Mouse (Mus musculus) kidney, adult 11 months (tissue): ENCODE results near the gene Olfr309.
"Not testable (repeated sequence)": the region's sequence is repeated elsewhere in the genome, so short reads cannot be mapped to it uniquely, and the experiment has no call there.

Experiments used
- DNase-seq: peaks from one replicate; pipeline ENCODE4 v3.0.0; 2022

Olfr309 gene

DNA sequence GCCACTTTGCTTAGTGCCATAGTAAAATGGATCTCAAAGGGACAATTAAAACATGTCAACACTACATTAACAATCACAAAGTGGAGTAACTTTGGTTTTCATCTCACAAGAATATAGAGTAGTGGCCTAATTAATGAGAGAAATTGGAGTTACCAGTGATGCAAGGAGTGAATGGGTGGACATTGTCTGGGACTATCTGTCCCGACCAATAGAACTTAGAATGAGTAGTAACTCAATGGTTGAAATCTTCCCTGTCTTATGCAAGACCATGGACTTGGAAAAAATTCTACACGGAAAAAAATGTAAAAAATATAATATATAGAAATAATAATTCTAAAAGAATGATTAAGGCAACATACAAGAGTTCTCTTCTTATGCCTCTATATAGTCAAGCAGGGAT is at the start of gene Olfr309:
TSS of gene Olfr309 (minus strand) at position 101 of the 400 bp plus-strand sequence.
- no peak for DNase-seq

DNA sequence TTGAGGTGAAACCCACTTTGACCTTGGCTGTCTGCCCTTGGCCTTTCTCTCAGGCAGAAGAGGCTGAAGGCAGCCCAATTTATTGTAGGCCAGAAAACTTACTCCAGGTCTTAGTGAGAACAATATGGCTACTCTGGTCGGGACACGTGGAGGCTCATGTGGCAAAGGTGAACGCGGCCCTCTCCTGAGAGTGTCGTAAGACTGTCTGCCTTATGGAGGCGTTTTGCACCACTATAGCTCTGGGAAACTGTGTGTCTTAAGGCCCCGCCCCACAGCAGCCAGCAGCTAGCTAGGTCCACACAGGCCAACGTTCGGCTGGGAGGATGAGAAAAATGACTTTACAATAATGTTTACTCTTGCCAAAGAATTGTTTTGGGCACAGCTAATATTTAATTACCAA is 32.8 kb upstream of the Olfr309 start:
- not testable (repeated sequence) for DNase-seq

DNA sequence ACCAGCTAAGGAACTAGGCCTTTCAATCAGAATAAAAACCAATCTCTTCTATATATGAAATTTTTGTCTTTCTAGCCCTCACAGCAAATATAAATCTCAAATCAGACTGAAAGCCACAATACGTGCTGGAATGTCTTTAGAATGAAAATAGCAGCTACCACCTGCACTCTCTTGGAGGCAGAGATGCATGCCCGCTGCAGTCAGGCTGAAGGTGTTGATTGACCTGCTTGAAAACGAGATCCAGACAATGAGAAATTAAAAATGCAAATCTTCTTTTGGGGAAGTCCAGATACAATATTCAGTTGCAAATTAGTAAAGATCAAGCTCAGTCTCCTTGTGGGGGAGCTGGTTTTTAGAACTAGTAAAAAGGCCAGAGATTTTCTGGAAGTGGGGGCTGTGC is 30.7 kb upstream of the Olfr309 start:
- DNase-seq: no peak

DNA sequence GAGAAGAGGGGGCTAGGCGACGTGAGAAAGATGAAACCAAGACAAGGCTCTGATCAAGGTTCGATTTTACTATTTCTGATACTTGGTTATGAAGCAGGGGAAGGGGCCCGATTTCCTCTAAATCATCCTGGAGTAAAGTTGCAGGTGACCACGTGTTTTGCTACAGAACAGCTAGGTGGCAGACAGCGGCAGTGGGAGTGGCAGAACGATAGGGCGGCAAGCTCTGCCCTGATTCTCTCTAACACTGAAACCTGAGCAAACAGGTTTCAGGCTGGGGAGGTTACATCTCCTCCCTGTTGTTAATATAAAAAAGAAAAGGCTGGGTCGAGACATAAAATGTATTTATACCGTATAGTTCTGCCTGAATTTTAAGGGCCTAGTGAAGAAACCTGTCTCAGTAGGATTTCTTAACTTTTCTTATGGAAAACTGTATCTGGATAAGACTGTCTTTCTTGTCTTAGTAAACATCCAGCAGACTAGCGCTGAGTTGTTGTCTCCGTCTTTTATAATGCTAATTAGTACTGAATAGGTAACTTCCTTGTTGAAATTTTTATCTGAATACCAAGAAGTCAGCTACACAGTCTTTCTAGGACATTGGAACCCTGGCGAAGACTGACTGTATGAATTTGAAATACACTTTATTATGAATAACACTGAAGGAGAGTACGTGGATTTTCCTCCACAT is 29.5 kb upstream of the Olfr309 start:
- DNase-seq: no peak

DNA sequence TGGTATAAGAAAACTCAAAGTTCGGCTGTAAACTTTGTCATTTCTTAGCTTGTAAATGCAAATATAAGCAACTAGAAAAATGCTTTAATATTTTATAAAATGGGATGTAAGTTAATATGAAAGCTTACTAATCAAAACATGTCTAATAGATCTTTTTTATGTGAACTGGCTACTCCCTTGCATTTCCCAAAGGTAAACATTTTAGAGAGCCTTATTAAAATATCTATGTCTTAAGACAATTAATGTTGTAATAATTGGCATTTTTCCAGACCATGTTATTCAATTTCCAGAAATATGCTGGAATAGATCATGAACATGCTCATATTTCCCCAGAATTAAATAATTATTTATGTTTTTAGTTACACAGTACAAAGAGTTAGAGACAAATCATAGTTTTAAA is 24.0 kb upstream of the Olfr309 start, which contains the start of gene Olfr307:
TSS of gene Olfr307 (minus strand) at position 101 of the 400 bp plus-strand sequence.
- DNase-seq: no peak

DNA sequence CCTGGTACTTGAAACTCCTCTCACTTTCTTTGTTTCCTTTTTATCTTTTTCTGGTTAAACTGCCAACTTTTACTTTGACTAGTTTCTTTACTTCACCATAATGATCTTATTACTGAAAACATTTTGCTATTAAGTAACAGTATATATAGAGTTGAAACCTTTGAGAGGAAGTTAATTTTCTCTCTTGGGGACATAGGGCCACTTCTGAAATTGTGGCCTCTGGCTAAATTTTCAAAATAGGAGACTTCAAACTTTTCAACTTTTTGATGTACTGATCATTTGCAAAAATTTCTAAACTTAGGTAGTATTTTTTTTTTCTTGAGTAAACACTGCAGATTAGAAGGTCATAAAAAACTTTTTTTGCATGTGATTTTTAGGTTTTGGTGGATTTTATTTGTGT is 12.0 kb upstream of the Olfr309 start, which contains the start of gene Olfr308:
TSS of gene Olfr308 (minus strand) at position 101 of the 400 bp plus-strand sequence.
- DNase-seq: no peak

DNA sequence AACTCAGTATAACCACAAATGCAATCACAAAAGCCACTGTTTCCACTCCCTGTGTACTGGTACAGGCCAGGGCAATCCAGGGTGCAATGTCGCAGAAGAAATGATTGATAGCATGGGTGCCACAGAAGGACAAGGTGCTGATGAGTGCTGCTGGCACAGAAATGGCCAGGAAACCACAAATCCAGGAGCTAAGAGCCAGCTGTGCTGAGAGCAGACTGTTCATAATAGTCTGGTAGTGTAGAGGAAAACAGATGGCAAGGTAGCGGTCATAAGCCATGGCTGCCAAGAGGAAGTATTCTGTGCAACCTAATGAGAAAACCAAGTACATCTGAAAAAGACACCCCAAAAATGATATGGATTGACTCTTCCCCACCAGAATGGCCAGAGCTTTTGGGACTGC is 7.8 kb upstream of the Olfr309 start:
- no peak for DNase-seq

DNA sequence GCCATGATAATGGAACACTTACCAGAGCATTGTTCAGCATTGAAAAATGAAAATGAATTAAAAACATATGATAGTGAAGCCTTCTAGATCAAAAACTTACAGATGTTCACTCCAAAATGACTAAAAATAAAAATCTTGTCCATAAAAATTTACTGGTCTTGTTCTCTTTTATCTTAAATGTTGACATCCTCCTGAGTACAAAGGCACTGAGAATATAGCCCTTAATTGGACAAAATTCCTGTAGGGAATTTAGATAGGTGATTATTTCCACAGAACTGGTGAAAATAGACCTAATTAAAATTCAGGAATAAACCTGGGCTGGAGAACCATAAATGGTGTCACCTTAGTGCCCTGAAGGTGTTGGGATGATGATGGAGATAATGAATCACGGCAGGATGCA is 36.4 kb downstream of the Olfr309 start, which contains the start of gene Olfr310:
TSS of gene Olfr310 (minus strand) at position 101 of the 400 bp plus-strand sequence.
- no peak for DNase-seq
